Mouse (Mus musculus) G1E (cell line): ENCODE measurements around the gene Etl4.

Experiments used
- CTCF ChIP-seq: IDR thresholded peaks from 2 replicates; pipeline ENCODE4 v1.5.1; 2012; ENCODE audit warnings: low read depth, low read length, inconsistent platforms, mixed read lengths
- GATA1 ChIP-seq: IDR thresholded peaks from 2 replicates; pipeline ENCODE4 v1.6.1; 2012; ENCODE audit warnings: borderline replicate concordance, low read length, inconsistent platforms, mixed read lengths
- GATA2 ChIP-seq: IDR thresholded peaks from 2 replicates; pipeline ENCODE4 v1.6.1; 2012; ENCODE audit warnings: low read depth, low read length, inconsistent platforms, borderline replicate concordance

GRCm38 (mm10) chr2:20602656-20603055 lies 693.1 kb downstream of the Etl4 start:
- no peak for TF ChIP-seq GATA2
- TF ChIP-seq CTCF: no peak
- no peak for TF ChIP-seq GATA1
